Mouse (Mus musculus) regulatory T cell (primary cell): ENCODE data around the gene Tenm2.

ENCODE experiments used
- in situ Hi-C: fragments of 300-600 bp; cut with MboI, MseI; formaldehyde crosslinking; loops from one replicate; pipeline ENCODE4 v1.15.1; 2025; ENCODE audit warnings: high pct_unique_total_duplicates

The Tenm2 gene

GRCm38 (mm10) chr11:36353252-36353651 lies 882.5 kb downstream of the Tenm2 start:
- in situ Hi-C loops: no loop called here

- in situ Hi-C loops: no loop called here
Observed at GRCm38 (mm10) chr11:36351752-36352151, 884.0 kb downstream of the Tenm2 start.

- in situ Hi-C loops: no loop called here
Observed at GRCm38 (mm10) chr11:36351341-36351740, 884.4 kb downstream of the Tenm2 start.

- in situ Hi-C loops: no loop called here
Observed at GRCm38 (mm10) chr11:36350264-36350663, 885.5 kb downstream of the Tenm2 start.

- in situ Hi-C loops: no loop called here
Observed at GRCm38 (mm10) chr11:36349856-36350255, 885.9 kb downstream of the Tenm2 start.

GRCm38 (mm10) chr11:36341799-36342198 lies 894.0 kb downstream of the Tenm2 start:
- in situ Hi-C loops: no loop called here

- in situ Hi-C loops: no loop called here
Observed at GRCm38 (mm10) chr11:36338424-36338823, 897.3 kb downstream of the Tenm2 start.

GRCm38 (mm10) chr11:36337063-36337462 lies 898.7 kb downstream of the Tenm2 start:
- in situ Hi-C loops: no loop called here

- in situ Hi-C loops: no loop called here
Observed at GRCm38 (mm10) chr11:36335147-36335546, 900.6 kb downstream of the Tenm2 start.

GRCm38 (mm10) chr11:36334100-36334735 lies 901.5 kb downstream of the Tenm2 start:
- in situ Hi-C loops: no loop called here

- in situ Hi-C loops: no loop called here
Observed at GRCm38 (mm10) chr11:36332222-36332621, 903.5 kb downstream of the Tenm2 start.

- in situ Hi-C loops: no loop called here
Observed at GRCm38 (mm10) chr11:36331408-36332178, 904.2 kb downstream of the Tenm2 start.

GRCm38 (mm10) chr11:36327243-36327642 lies 908.5 kb downstream of the Tenm2 start:
- in situ Hi-C loops: no loop called here

- in situ Hi-C loops: no loop called here
Observed at GRCm38 (mm10) chr11:36309317-36309716, 926.4 kb downstream of the Tenm2 start.

GRCm38 (mm10) chr11:36307276-36307675 lies 928.5 kb downstream of the Tenm2 start:
- in situ Hi-C loops: no loop called here

GRCm38 (mm10) chr11:36305348-36305950 lies 930.3 kb downstream of the Tenm2 start:
- in situ Hi-C loops: no loop called here

- in situ Hi-C loops: no loop called here
Observed at GRCm38 (mm10) chr11:36302913-36303371, 932.8 kb downstream of the Tenm2 start.

- in situ Hi-C loops: no loop called here
Observed at GRCm38 (mm10) chr11:36302096-36302495, 933.7 kb downstream of the Tenm2 start.

- in situ Hi-C loops: no loop called here
Observed at GRCm38 (mm10) chr11:36296568-36296967, 939.2 kb downstream of the Tenm2 start.

GRCm38 (mm10) chr11:36292206-36292605 lies 943.6 kb downstream of the Tenm2 start:
- in situ Hi-C loops: no loop called here

GRCm38 (mm10) chr11:36286246-36286645 lies 949.5 kb downstream of the Tenm2 start:
- in situ Hi-C loops: no loop called here

GRCm38 (mm10) chr11:36280533-36280932 lies 955.2 kb downstream of the Tenm2 start:
- in situ Hi-C loops: no loop called here

- in situ Hi-C loops: no loop called here
Observed at GRCm38 (mm10) chr11:36277903-36278215, 957.9 kb downstream of the Tenm2 start.
